Mouse (Mus musculus) kidney, adult 11 months (tissue): Measurements from ENCODE around the gene Tmsb10.

ENCODE experiments used
- DNase-seq: peaks from one replicate; pipeline ENCODE4 v3.0.0; 2022

The Tmsb10 gene

GRCm38 (mm10) chr6:72958662-72959071, at the start of gene Tmsb10:
Tmsb10 (minus strand) TSS chr6:72958748.
- no peak for DNase-seq

- DNase-seq, result no peak
Measured at GRCm38 (mm10) chr6:73003601-73004000, 45.1 kb upstream of the Tmsb10 start.

GRCm38 (mm10) chr6:73002391-73002790, 43.8 kb upstream of the Tmsb10 start:
- no peak for DNase-seq

- no peak for DNase-seq
Measured at GRCm38 (mm10) chr6:72998809-72999208, 40.3 kb upstream of the Tmsb10 start.

- no peak for DNase-seq
Measured at GRCm38 (mm10) chr6:72993688-72994082, 35.1 kb upstream of the Tmsb10 start.

- no peak for DNase-seq
Measured at GRCm38 (mm10) chr6:72993054-72993687, 34.6 kb upstream of the Tmsb10 start.

- DNase-seq, result no peak
Measured at GRCm38 (mm10) chr6:72990206-72990605, 31.7 kb upstream of the Tmsb10 start.

- no peak for DNase-seq
Measured at GRCm38 (mm10) chr6:72989028-72989736, 30.6 kb upstream of the Tmsb10 start.

GRCm38 (mm10) chr6:72982506-72982905, 24.0 kb upstream of the Tmsb10 start:
- no peak for DNase-seq

- DNase-seq, result no peak
Measured at GRCm38 (mm10) chr6:72981851-72982250, 23.3 kb upstream of the Tmsb10 start.

GRCm38 (mm10) chr6:72981124-72981651, 22.6 kb upstream of the Tmsb10 start:
- DNase-seq, result peak; percentile 42

GRCm38 (mm10) chr6:72976866-72977265, 18.3 kb upstream of the Tmsb10 start:
- DNase-seq, result no peak

- DNase-seq, result no peak
Measured at GRCm38 (mm10) chr6:72971074-72971473, 12.5 kb upstream of the Tmsb10 start.

GRCm38 (mm10) chr6:72969787-72970186, 11.2 kb upstream of the Tmsb10 start:
- no peak for DNase-seq

GRCm38 (mm10) chr6:72965199-72965598, 6.7 kb upstream of the Tmsb10 start:
- no peak for DNase-seq

GRCm38 (mm10) chr6:72962281-72962741, 3.8 kb upstream of the Tmsb10 start:
- DNase-seq, result no peak

GRCm38 (mm10) chr6:72961603-72962002, 3.1 kb upstream of the Tmsb10 start:
- no peak for DNase-seq

- no peak for DNase-seq
Measured at GRCm38 (mm10) chr6:72960675-72961074, 2.1 kb upstream of the Tmsb10 start.

- DNase-seq, result no peak
Measured at GRCm38 (mm10) chr6:72959175-72959574, 627 bp upstream of the Tmsb10 start.

- peak; percentile 69 for DNase-seq
Measured at GRCm38 (mm10) chr6:72957676-72958641, 589 bp downstream of the Tmsb10 start.

- DNase-seq, result no peak
Measured at GRCm38 (mm10) chr6:72957093-72957435, 1.5 kb downstream of the Tmsb10 start.

GRCm38 (mm10) chr6:72956199-72957092, 2.1 kb downstream of the Tmsb10 start:
- no peak for DNase-seq
